Mouse (Mus musculus): ENCODE results near the gene Mpig6b. TPM values are rescaled to one million over a fixed set of nuclear protein-coding genes. Genes with fewer than 3 reads are reported as not detected.

Gene Mpig6b
- polyA plus RNA-seq, 1 experiment = 3.7 TPM

- Histone ChIP-seq H3K27me3 (ENCODE audit: control insufficient read depth, insufficient read depth, low read length) (no peaks in the 10 kb centered on the region), H3K4me3 (ENCODE audit: control insufficient read depth, low read depth, low read length) (no peak overlapping the region), H3K4me1 (ENCODE audit: control insufficient read depth, insufficient read depth, low read length) (peaks cover 5% of the 10 kb centered on the region; the same call in 1 of the 2 replicates), H3K27ac (ENCODE audit: control insufficient read depth, insufficient read depth, low read depth, low read length) (no peak overlapping the region), H3K36me3 (ENCODE audit: control insufficient read depth, insufficient read depth, low read length) (no peaks in the 10 kb centered on the region; the same call in none of the 2 replicates)
- TF ChIP-seq POLR2A (IDR thresholded peaks at IDR 0.05; ENCODE audit: control insufficient read depth, low read depth, low read length) = no peak
- TF ChIP-seq CTCF (IDR thresholded peaks at IDR 0.05; ENCODE audit: control insufficient read depth, insufficient read depth, insufficient replicate concordance, low read depth, low read length) = no peak
Measured at GRCm38 (mm10) chr17:35094475-35095365, 28.7 kb upstream of the Mpig6b start.

- H3K36me3 ChIP-seq (ENCODE audit: control insufficient read depth, insufficient read depth, low read length) = no peaks in the 10 kb centered on the region; the same call in none of the 2 replicates
- H3K4me1 ChIP-seq (ENCODE audit: control insufficient read depth, insufficient read depth, low read length) = peaks cover 5% of the 10 kb centered on the region; the same call in 1 of the 2 replicates
- H3K4me3 ChIP-seq (ENCODE audit: control insufficient read depth, low read depth, low read length) = no peak overlapping the region
- TF ChIP-seq POLR2A (IDR thresholded peaks at IDR 0.05; ENCODE audit: control insufficient read depth, low read depth, low read length) = no peak
- no peak for TF ChIP-seq CTCF (IDR thresholded peaks at IDR 0.05; ENCODE audit: control insufficient read depth, insufficient read depth, insufficient replicate concordance, low read depth, low read length)
- H3K27me3 ChIP-seq (ENCODE audit: control insufficient read depth, insufficient read depth, low read length) = no peaks in the 10 kb centered on the region
- H3K27ac ChIP-seq (ENCODE audit: control insufficient read depth, insufficient read depth, low read depth, low read length) = no peak overlapping the region
Measured at GRCm38 (mm10) chr17:35092403-35093198, 26.6 kb upstream of the Mpig6b start.

DNA sequence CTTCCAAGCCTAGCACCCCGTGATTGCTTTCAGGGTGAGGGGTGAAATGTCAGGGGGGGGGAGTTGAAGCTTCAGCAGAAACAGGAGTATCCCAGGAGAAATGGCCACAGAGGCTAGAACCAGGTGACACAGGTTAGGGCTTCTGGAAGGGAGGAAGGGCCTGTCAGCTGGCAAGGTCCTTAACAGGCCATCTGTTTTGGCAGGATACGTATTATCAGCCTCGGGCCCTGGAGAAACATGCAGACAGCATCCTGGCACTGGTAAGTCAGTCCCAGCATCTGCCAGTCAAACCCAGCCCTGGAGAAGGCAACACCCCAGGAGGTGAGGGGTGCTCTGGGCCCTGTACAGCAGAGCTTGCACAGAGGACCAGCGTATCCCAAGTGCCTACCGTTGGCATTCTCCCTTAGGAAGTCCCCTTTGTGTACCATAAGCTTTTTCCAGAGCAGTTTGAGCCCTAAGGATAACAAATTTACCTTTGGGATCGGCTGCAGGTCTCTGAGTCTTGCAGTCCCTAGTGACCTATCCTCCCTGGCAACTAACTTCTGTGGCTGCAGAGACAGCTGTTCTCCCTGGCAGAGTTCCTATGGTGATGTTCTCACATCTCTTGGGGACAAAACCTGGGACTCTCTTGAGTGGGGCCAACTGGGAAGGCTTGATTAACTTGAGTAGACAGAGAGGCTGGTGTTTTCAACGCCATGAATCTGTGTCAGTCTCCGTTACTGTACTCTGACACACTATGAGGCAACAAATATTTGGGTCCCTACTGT, 24.4 kb upstream of the Mpig6b start:
- Histone ChIP-seq H3K36me3 (ENCODE audit: control insufficient read depth, insufficient read depth, low read length) (no peaks in the 10 kb centered on the region; the same call in 1 of the 2 replicates), H3K27ac (ENCODE audit: control insufficient read depth, insufficient read depth, low read depth, low read length) (no peak overlapping the region), H3K27me3 (ENCODE audit: control insufficient read depth, insufficient read depth, low read length) (no peaks in the 10 kb centered on the region), H3K4me1 (ENCODE audit: control insufficient read depth, insufficient read depth, low read length) (peaks cover 5% of the 10 kb centered on the region; the same call in 1 of the 2 replicates), H3K4me3 (ENCODE audit: control insufficient read depth, low read depth, low read length) (no peak overlapping the region)
- TF ChIP-seq CTCF (IDR thresholded peaks at IDR 0.05; ENCODE audit: control insufficient read depth, insufficient read depth, insufficient replicate concordance, low read depth, low read length) (no peak), POLR2A (IDR thresholded peaks at IDR 0.05; ENCODE audit: control insufficient read depth, low read depth, low read length) (no peak)

GRCm38 (mm10) chr17:35088825-35089644, 23.1 kb upstream of the Mpig6b start, which contains the start of gene Abhd16a:
Abhd16a (plus strand) TSS chr17:35089263.
- Histone ChIP-seq H3K27ac (ENCODE audit: control insufficient read depth, insufficient read depth, low read depth, low read length) (peak within 1 kb of the TSS; percentile 92), H3K36me3 (ENCODE audit: control insufficient read depth, insufficient read depth, low read length) (no peaks in the 10 kb centered on the region; the same call in 1 of the 2 replicates), H3K4me3 (ENCODE audit: control insufficient read depth, low read depth, low read length) (peak within 1 kb of the TSS; percentile 90), H3K27me3 (ENCODE audit: control insufficient read depth, insufficient read depth, low read length) (no peaks in the 10 kb centered on the region), H3K4me1 (ENCODE audit: control insufficient read depth, insufficient read depth, low read length) (peaks cover 5% of the 10 kb centered on the region; the same call in 1 of the 2 replicates)
- TF ChIP-seq CTCF (IDR thresholded peaks at IDR 0.05; ENCODE audit: control insufficient read depth, insufficient read depth, insufficient replicate concordance, low read depth, low read length) (no peak), POLR2A (IDR thresholded peaks at IDR 0.05; ENCODE audit: control insufficient read depth, low read depth, low read length) (peak; percentile 90)

- H3K36me3 ChIP-seq (ENCODE audit: control insufficient read depth, insufficient read depth, low read length) = no peaks in the 10 kb centered on the region; the same call in 1 of the 2 replicates
- peaks cover 5% of the 10 kb centered on the region; the same call in 1 of the 2 replicates for H3K4me1 ChIP-seq (ENCODE audit: control insufficient read depth, insufficient read depth, low read length)
- no peak for TF ChIP-seq CTCF (IDR thresholded peaks at IDR 0.05; ENCODE audit: control insufficient read depth, insufficient read depth, insufficient replicate concordance, low read depth, low read length)
- H3K27me3 ChIP-seq (ENCODE audit: control insufficient read depth, insufficient read depth, low read length) = no peaks in the 10 kb centered on the region
- H3K4me3 ChIP-seq (ENCODE audit: control insufficient read depth, low read depth, low read length) = no peak overlapping the region
- no peak overlapping the region for H3K27ac ChIP-seq (ENCODE audit: control insufficient read depth, insufficient read depth, low read depth, low read length)
Measured at GRCm38 (mm10) chr17:35088151-35088550, 22.2 kb upstream of the Mpig6b start.

DNA sequence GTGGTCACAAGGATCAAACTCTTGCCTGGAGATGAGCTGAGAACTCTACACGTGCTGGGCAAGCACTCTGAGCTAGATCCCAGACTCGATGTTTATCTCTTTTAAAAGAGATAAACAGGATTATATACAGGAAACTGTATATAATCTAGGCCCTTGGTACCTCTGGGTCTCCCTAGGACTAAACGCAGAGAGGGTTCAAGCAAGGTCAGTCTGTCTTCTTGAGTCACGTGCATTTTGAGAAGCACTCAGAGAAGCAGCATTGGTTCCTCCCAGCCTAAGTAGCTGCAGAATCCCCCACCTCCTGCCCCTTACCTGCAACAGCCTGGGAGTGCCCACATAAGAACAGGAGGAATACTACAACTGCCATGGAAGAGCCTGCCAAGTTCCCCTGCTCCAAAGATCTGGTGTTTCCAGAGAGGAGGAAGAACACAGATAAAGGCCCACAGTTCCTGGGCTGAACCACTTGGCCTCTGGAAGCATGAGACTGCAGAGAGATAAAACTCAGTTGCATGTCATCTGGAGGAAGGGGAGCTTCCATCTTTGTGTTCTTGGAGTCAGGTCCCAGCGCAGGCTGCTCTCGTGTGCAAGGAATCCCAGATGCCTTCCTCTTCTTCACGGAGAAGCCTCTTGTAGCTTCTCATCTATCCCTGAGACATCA, 19.4 kb upstream of the Mpig6b start, which contains the start of gene Ly6g6f:
Ly6g6f (minus strand) TSS at position 403 of the 658 bp plus-strand sequence.
- H3K4me1 ChIP-seq (ENCODE audit: control insufficient read depth, insufficient read depth, low read length) = peaks cover 4% of the 10 kb centered on the region; the same call in 1 of the 2 replicates
- H3K4me3 ChIP-seq (ENCODE audit: control insufficient read depth, low read depth, low read length) = no peak within 1 kb of the TSS
- TF ChIP-seq CTCF (IDR thresholded peaks at IDR 0.05; ENCODE audit: control insufficient read depth, insufficient read depth, insufficient replicate concordance, low read depth, low read length) (no peak), POLR2A (IDR thresholded peaks at IDR 0.05; ENCODE audit: control insufficient read depth, low read depth, low read length) (no peak)
- H3K27ac ChIP-seq (ENCODE audit: control insufficient read depth, insufficient read depth, low read depth, low read length) = no peak within 1 kb of the TSS
- no peaks in the 10 kb centered on the region for H3K36me3 ChIP-seq (ENCODE audit: control insufficient read depth, insufficient read depth, low read length)
- no peaks in the 10 kb centered on the region for H3K27me3 ChIP-seq (ENCODE audit: control insufficient read depth, insufficient read depth, low read length)
